ENCODE assay signal across 23 mouse cellular contexts in the genomic region with DNA sequence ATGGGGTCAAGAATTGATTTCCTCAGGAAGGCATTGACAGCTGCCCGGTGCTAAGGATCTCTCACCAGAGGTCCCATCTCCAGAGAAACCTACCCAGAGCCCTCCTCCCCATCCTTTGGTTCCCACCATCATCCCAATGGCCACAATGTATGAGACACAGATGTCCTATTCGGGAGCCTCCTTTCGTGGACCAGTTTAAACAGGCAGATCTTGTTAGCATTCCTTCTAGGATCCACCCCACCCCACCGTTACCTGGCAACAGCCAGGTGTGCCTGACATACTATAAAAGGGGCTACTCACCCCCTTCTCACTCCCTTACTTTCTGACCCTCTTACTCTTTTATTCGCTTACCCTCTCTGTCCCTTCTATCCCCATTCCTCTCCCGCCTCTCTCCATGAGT.
DNase-seq lines count a peak whose midpoint lies in the region; ATAC-seq and TF ChIP-seq lines count a peak whose summit lies in the region.
"Had no signal": no experiment of that assay in that cellular context is flagged by ENCODE, and none has a peak within 500 bp of the region (broad histone marks: within the 10 kb centered on the region; RNA-seq: fewer than 3 reads in every experiment).

No protein-coding gene starts in this region.

- H3K36me3 ChIP-seq in midbrain, embryonic 11.5 days (ENCODE audit: control insufficient read depth, insufficient read depth, low read length) = no peaks in the 10 kb centered on the region
- H3K36me3 ChIP-seq in midbrain, postnatal 0 days (ENCODE audit: insufficient read depth, low read length) = no peaks in the 10 kb centered on the region
- H3K36me3 ChIP-seq: embryonic facial prominence, embryonic 10.5 days; embryonic facial prominence, embryonic 12.5 days; forebrain, embryonic 15.5 days had no signal

- ATAC-seq in midbrain, embryonic 11.5 days (ENCODE audit: low FRiP score) = no peak
- ATAC-seq in midbrain, postnatal 0 days (ENCODE audit: low FRiP score) = no peak
- ATAC-seq: CD4-positive, CD25-positive, alpha-beta regulatory T cell, adult 4 months; forebrain, embryonic 13.5 days had no signal

- peaks cover 22% of the 10 kb centered on the region for H3K4me1 ChIP-seq in midbrain, embryonic 11.5 days (ENCODE audit: control insufficient read depth, insufficient read depth, low read length)
- H3K4me1 ChIP-seq in midbrain, postnatal 0 days (ENCODE audit: insufficient read depth, low read length) = peaks cover 29% of the 10 kb centered on the region

- intact Hi-C loops in heart, postnatal 36 days (cut with DNase I) = no loop called here

- no peaks in the 10 kb centered on the region for H3K9me3 ChIP-seq in midbrain, embryonic 11.5 days (ENCODE audit: control insufficient read depth, low read length)
- H3K9me3 ChIP-seq in midbrain, postnatal 0 days (ENCODE audit: low read length) = no peaks in the 10 kb centered on the region
- H3K9me3 ChIP-seq: embryonic facial prominence, embryonic 10.5 days; embryonic facial prominence, embryonic 12.5 days; forebrain, embryonic 13.5 days; forebrain, embryonic 15.5 days had no signal

- no peak overlapping the region for H3K4me2 ChIP-seq in midbrain, embryonic 11.5 days
- no peak overlapping the region for H3K4me2 ChIP-seq in midbrain, postnatal 0 days (ENCODE audit: low read depth, low read length, poor library complexity, severe bottlenecking)
- H3K4me2 ChIP-seq: embryonic facial prominence, embryonic 12.5 days; forebrain, embryonic 13.5 days had no signal

- H3K9ac ChIP-seq in midbrain, embryonic 11.5 days (ENCODE audit: low read length) = no peak overlapping the region
- no peak overlapping the region for H3K9ac ChIP-seq in midbrain, postnatal 0 days (replicated peaks; ENCODE audit: low read length, poor library complexity, severe bottlenecking)
- H3K9ac ChIP-seq: embryonic facial prominence, embryonic 12.5 days; forebrain, embryonic 13.5 days; forebrain, embryonic 15.5 days; forebrain, postnatal 0 days had no signal

- DNase-seq in heart, adult 11 months = peak; percentile 44
- no peak for DNase-seq in heart, postnatal 36 days
- DNase-seq in midbrain, embryonic 11.5 days (ENCODE audit: low spot score, missing footprints) = peak; percentile 53
- DNase-seq in midbrain, postnatal 0 days (ENCODE audit: low spot score) = no peak
- DNase-seq in ES-CJ7 (ENCODE audit: low read depth, low spot score) (peak; percentile 54), ZHBTc4 (ENCODE audit: low read depth, low spot score) (peak; percentile 30)
- no peak for DNase-seq in cerebellum, adult 11 months
- DNase-seq: adrenal gland, adult 2 months; adrenal gland, postnatal 10 days; adrenal gland, postnatal 25 days; B cell, adult 2 months; cerebellum, adult 11-12 months; cerebellum, adult 2 months; cerebellum, adult 9-10 months; cerebellum, postnatal 10 days; cerebellum, postnatal 25 days; forebrain, postnatal 0 days had no signal

- no peak overlapping the region for H3K4me3 ChIP-seq in midbrain, embryonic 11.5 days (ENCODE audit: low read depth, low read length)
- H3K4me3 ChIP-seq in midbrain, postnatal 0 days (ENCODE audit: low read depth, low read length) = no peak overlapping the region
- H3K4me3 ChIP-seq: embryonic facial prominence, embryonic 10.5 days; embryonic facial prominence, embryonic 12.5 days; forebrain, embryonic 13.5 days; forebrain, embryonic 15.5 days had no signal

- no peak for TF ChIP-seq CTCF in midbrain, postnatal 0 days (IDR thresholded peaks at IDR 0.05)

- 63% methylated on average over 6 of the region's 6 CpGs for WGBS in midbrain, embryonic 11.5 days
- WGBS in midbrain, postnatal 0 days = 72% methylated on average over 6 of the region's 6 CpGs

- no peak overlapping the region for H3K27ac ChIP-seq in midbrain, embryonic 11.5 days (ENCODE audit: low read depth, low read length)
- H3K27ac ChIP-seq in midbrain, postnatal 0 days (ENCODE audit: low read depth, low read length) = no peak overlapping the region
- H3K27ac ChIP-seq: embryonic facial prominence, embryonic 12.5 days; forebrain, embryonic 13.5 days; forebrain, embryonic 15.5 days had no signal

- peaks cover 17% of the 10 kb centered on the region for H3K27me3 ChIP-seq in midbrain, embryonic 11.5 days (ENCODE audit: control insufficient read depth, insufficient read depth, low read length)
- no peaks in the 10 kb centered on the region for H3K27me3 ChIP-seq in midbrain, postnatal 0 days (ENCODE audit: insufficient read depth, low read length)
- H3K27me3 ChIP-seq: CH12.LX; forebrain, embryonic 13.5 days; forebrain, embryonic 15.5 days had no signal

Comparison
In these comparisons a context has a peak if more than half of its experiments do, and no peak if none do; other contexts are left out.
1. DNase-seq: peak in heart, adult 11 months (single experiment), midbrain, embryonic 11.5 days (single experiment), ES-CJ7 (single experiment) and ZHBTc4 (single experiment); none in heart, postnatal 36 days (0 of 2), midbrain, postnatal 0 days (single experiment) and cerebellum, adult 11 months (single experiment).